Mouse (Mus musculus): ENCODE results near the gene Rergl.

The Rergl gene

GRCm38 (mm10) chr6:139501876-139502275 lies at the start of gene Rergl:
TSS of gene Rergl (minus strand) at chr6:139501976.
- no peak for DNase-seq (ENCODE audit: low spot score)

- no peak for DNase-seq (ENCODE audit: low spot score)
These were observed 36.7 kb upstream of the Rergl start for GRCm38 (mm10) chr6:139538469-139538868.

- DNase-seq (ENCODE audit: low spot score), result no peak
These were observed 23.6 kb upstream of the Rergl start for GRCm38 (mm10) chr6:139525406-139525805.

GRCm38 (mm10) chr6:139524288-139524687 lies 22.5 kb upstream of the Rergl start:
- DNase-seq (ENCODE audit: low spot score), result no peak

- DNase-seq (ENCODE audit: low spot score), result no peak
These were observed 13.2 kb upstream of the Rergl start for GRCm38 (mm10) chr6:139514938-139515510.

- no peak for DNase-seq (ENCODE audit: low spot score)
These were observed 22.0 kb downstream of the Rergl start for GRCm38 (mm10) chr6:139479730-139480129.

GRCm38 (mm10) chr6:139464980-139465379 lies 36.8 kb downstream of the Rergl start:
- DNase-seq (ENCODE audit: low spot score), result no peak

- DNase-seq (ENCODE audit: low spot score), result no peak
These were observed 37.5 kb downstream of the Rergl start for GRCm38 (mm10) chr6:139464292-139464691.

- no peak for DNase-seq (ENCODE audit: low spot score)
These were observed 40.7 kb downstream of the Rergl start for GRCm38 (mm10) chr6:139461094-139461493.

- DNase-seq (ENCODE audit: low spot score), result no peak
These were observed 41.3 kb downstream of the Rergl start for GRCm38 (mm10) chr6:139460470-139460869.

GRCm38 (mm10) chr6:139443999-139444398 lies 57.8 kb downstream of the Rergl start:
- no peak for DNase-seq (ENCODE audit: low spot score)

All from ovary, postnatal 10 days (tissue).